Mouse (Mus musculus): Measurements from ENCODE around the gene Ocel1. TPM values are rescaled to one million over a fixed set of nuclear protein-coding genes. Genes with fewer than 3 reads are reported as not detected.
"Not testable (repeated sequence)": the region's sequence is repeated elsewhere in the genome, so short reads cannot be mapped to it uniquely, and the experiment has no call there.

The Ocel1 gene
- 10 to 100 TPM; 14.8 to 18.6 TPM for total RNA-seq (2021)

- DNase-seq (ENCODE audit: low spot score in 2 of 2) = peak; percentile 99
- intact Hi-C loops (cut with DNase I) = loop anchor here (2.0 kb wide), 1 partner anchor 25 kb away; the partner anchor contains the start of gene Babam1
Measured at GRCm38 (mm10) chr8:71371236-71371848, at the start of gene Ocel1. Gene Ocel1 (plus strand): TSS chr8:71371298.

GRCm38 (mm10) chr8:71322939-71323338, 48.2 kb upstream of the Ocel1 start:
- DNase-seq (ENCODE audit: low spot score in 2 of 2) = no peak
- intact Hi-C loops (cut with DNase I) = no loop called here

GRCm38 (mm10) chr8:71324848-71325247, 46.2 kb upstream of the Ocel1 start:
- DNase-seq (ENCODE audit: low spot score in 2 of 2) = no peak
- intact Hi-C loops (cut with DNase I) = no loop called here

GRCm38 (mm10) chr8:71337834-71338233, 33.3 kb upstream of the Ocel1 start:
- DNase-seq (ENCODE audit: low spot score in 2 of 2); intact Hi-C loops (cut with DNase I): not testable (repeated sequence)

GRCm38 (mm10) chr8:71340625-71341024, 30.5 kb upstream of the Ocel1 start:
- intact Hi-C loops (cut with DNase I) = no loop called here
- DNase-seq (ENCODE audit: low spot score in 2 of 2) = no peak

- no peak for DNase-seq (ENCODE audit: low spot score in 2 of 2)
- intact Hi-C loops (cut with DNase I) = no loop called here
Measured at GRCm38 (mm10) chr8:71346581-71346980, 24.5 kb upstream of the Ocel1 start.

- intact Hi-C loops (cut with DNase I) = no loop called here
- no peak for DNase-seq (ENCODE audit: low spot score in 2 of 2)
Measured at GRCm38 (mm10) chr8:71351117-71351516, 20.0 kb upstream of the Ocel1 start.

GRCm38 (mm10) chr8:71351520-71351919, 19.6 kb upstream of the Ocel1 start:
- intact Hi-C loops (cut with DNase I) = no loop called here
- no peak for DNase-seq (ENCODE audit: low spot score in 2 of 2)

GRCm38 (mm10) chr8:71358026-71358425, 13.1 kb upstream of the Ocel1 start:
- intact Hi-C loops (cut with DNase I) = no loop called here
- DNase-seq (ENCODE audit: low spot score in 2 of 2) = no peak

GRCm38 (mm10) chr8:71366771-71367528, 4.1 kb upstream of the Ocel1 start, which contains the start of gene Use1:
Gene Use1 (plus strand): TSS chr8:71366848.
- intact Hi-C loops (cut with DNase I) = loop anchor here (2.0 kb wide), 2 partner anchors 94 to 470 kb away; partner anchors contain the start of genes Haus8, Myo9b and Rpl18a
- DNase-seq (ENCODE audit: low spot score in 2 of 2) = peak; percentile 93 to 96

- no peak for DNase-seq (ENCODE audit: low spot score in 2 of 2)
- intact Hi-C loops (cut with DNase I) = loop anchor here (2.0 kb wide), 2 partner anchors 95 to 471 kb away; partner anchors contain the start of genes Haus8, Myo9b and Rpl18a
Measured at GRCm38 (mm10) chr8:71367529-71368176, 3.4 kb upstream of the Ocel1 start.

- intact Hi-C loops (cut with DNase I) = no loop called here
- DNase-seq (ENCODE audit: low spot score in 2 of 2) = no peak
Measured at GRCm38 (mm10) chr8:71368366-71368765, 2.7 kb upstream of the Ocel1 start.

- intact Hi-C loops (cut with DNase I) = no loop called here
Measured at GRCm38 (mm10) chr8:71369040-71369718, 1.9 kb upstream of the Ocel1 start.

GRCm38 (mm10) chr8:71370711-71371235, 325 bp upstream of the Ocel1 start:
- no peak for DNase-seq (ENCODE audit: low spot score in 2 of 2)
- intact Hi-C loops (cut with DNase I) = loop anchor here (2.0 kb wide), 1 partner anchor 26 kb away; the partner anchor contains the start of gene Babam1

More at GRCm38 (mm10) chr8:71369040-71369718, 1.9 kb upstream of the Ocel1 start:
- no peak for DNase-seq (ENCODE audit: low spot score in 2 of 2)

- intact Hi-C loops (cut with DNase I) = no loop called here
Measured at GRCm38 (mm10) chr8:71372427-71372826, 1.3 kb downstream of the Ocel1 start.

GRCm38 (mm10) chr8:71373000-71373399, 1.9 kb downstream of the Ocel1 start:
- intact Hi-C loops (cut with DNase I) = no loop called here
- DNase-seq (ENCODE audit: low spot score in 2 of 2) = no peak

More at GRCm38 (mm10) chr8:71372427-71372826, 1.3 kb downstream of the Ocel1 start:
- no peak for DNase-seq (ENCODE audit: low spot score in 2 of 2)

GRCm38 (mm10) chr8:71374616-71375206, 3.6 kb downstream of the Ocel1 start:
- intact Hi-C loops (cut with DNase I) = no loop called here
- no peak for DNase-seq (ENCODE audit: low spot score in 2 of 2)

- intact Hi-C loops (cut with DNase I) = no loop called here
- peak; percentile 75 for DNase-seq (ENCODE audit: low spot score in 2 of 2)
Measured at GRCm38 (mm10) chr8:71375581-71376422, 4.7 kb downstream of the Ocel1 start.

All from left cerebral cortex, postnatal 25 days (tissue).